Mouse (Mus musculus) left cerebral cortex, adult 11 months (tissue): ENCODE measurements around the gene Bpnt1.
A peak's percentile ranks its signal among the peaks of the same experiment; 100 is the strongest.
"Not testable (repeated sequence)": the region's sequence is repeated elsewhere in the genome, so short reads cannot be mapped to it uniquely, and the experiment has no call there.

Source experiments
- DNase-seq: peaks from one replicate; pipeline ENCODE4 v3.0.0; 2022; ENCODE audit warnings: low spot score

Gene Bpnt1

DNA sequence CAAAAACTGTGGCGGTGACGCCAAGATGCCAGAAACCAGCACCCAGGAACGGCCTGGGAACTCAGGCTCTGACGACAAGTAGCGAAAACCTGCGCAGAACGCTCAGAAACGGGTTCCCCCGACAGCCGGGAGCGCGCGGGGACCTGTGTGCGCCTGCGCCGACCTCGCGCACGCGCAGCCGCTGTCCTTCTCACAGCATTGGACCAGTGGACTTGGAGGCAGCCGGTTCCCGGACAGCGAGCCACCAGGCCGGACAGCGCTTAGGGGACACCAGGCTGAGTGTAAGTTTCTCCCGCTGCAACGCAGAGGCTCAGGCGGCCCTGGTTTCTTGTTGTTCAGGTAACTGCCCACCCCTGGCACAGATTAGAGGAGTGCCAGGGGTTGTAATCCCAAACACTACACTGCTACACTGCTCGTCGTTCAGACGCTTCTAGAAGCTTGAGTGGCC is at the start of gene Bpnt1:
Gene Bpnt1 (plus strand): TSS at position 167 of the 448 bp plus-strand sequence.
- peak; percentile 83 for DNase-seq

DNA sequence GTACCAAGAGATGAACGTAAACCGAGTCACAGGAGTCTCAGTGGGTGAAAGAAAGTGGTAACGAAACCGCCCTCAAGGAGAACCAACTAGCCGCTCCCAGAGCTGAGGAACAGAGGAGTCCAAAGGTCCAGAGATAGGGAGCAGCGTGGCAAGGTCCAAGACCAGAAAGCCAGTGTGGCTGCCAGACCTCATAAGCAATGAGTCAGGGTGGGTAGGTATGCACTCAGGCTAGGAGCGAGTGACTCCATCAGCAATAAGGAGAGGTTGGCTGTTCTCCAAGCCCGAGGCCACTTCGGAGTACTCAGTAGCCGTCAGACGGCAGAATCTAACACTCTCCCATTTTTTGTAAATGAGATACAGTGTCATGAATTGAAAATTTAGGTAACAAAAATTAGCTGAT is 49.1 kb upstream of the Bpnt1 start:
- DNase-seq = no peak

DNA sequence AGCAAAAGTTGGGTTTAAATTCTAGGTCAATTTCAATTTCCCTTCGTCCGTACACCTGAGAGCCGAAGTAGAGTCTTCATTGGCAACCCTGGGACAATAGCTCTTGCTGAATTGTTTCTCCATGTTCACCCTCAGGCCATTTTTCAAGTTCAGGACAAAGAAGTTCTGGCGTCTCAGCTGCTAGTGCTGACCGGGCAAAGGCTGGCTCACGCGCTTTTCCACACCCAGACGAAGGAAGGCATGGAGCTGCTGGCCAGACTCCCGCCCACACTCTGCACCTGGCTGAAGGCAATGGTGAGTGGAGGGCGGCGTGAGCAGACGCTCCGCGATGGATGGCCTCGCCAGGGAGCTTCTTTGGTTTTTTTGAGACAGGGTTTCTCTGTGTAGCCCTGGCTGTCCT is 48.7 kb upstream of the Bpnt1 start:
- DNase-seq = no peak

DNA sequence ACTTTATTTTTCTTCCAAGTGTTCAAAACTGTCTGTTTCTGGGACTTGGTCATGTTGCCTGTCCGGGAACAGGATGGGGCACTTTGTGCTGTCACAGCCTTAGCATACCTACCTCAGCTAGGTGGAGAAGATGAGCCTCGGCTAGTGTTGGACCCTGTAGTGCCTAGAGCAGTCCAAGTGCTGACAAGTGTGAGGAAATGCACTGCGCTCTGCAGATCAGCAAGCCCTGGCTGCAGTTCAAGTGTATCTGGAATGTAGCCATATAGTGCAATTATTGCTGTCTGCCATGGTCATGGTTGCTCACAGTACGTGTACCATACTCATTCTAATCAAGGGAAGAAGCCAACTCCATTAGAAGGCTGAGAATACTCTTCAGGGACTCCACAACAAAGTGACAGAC is 47.2 kb upstream of the Bpnt1 start:
- DNase-seq = no peak

DNA sequence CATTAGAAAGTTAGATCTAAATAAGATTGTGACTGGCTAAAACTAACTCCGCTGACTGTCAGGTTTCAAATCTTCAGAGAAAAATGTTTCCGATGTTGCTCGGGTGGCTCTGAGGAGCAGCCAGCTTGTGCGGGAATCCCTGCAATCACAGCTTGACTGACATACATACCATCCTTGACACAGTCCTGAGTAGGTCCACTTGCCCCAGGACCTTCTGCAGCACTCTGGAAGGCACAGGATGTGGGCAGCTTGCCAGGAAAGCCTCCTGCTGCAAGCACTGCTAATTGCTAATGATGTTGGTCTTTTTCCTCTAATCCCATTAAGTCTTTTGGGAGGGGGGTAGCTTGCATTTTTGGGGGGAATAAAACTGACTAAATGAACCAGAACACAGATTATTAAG is 46.8 kb upstream of the Bpnt1 start:
- DNase-seq = no peak

DNA sequence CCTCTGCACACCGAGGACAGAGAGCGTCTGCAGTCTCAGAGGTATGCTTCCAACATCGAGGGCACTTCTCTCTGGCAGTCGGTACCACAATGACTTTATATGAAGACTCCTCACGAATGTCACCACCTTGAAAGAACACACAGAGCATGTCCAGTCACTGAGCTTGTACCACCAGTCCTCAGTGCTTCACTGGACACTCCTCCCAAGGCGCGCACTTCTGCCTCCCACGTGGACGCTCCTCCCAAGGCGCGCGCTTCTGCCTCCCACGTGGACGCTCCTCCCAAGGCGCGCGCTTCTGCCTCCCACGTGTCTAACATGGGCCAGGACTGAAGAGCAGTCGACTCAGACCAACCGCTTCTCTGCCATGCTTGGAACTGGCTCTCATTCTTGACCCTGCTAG is 44.9 kb upstream of the Bpnt1 start:
- no peak for DNase-seq

DNA sequence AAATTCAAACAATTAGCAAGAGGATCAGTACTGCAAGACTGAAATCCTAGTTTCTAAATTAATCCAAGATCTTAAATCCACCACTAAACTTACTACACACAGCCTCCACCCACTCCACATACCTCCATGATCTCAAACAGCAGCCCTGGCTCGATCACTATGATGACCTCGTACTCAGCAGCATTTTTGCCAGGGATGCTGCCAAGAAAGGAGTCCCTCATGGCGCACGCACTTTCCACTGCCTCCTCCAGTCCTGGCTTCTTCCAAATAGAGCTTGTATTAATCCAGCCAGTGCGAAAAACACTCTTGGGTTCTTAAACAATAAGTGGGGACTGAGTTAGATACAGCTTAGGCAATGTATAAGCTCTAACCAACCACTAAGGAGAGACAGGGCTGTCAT is 42.7 kb upstream of the Bpnt1 start:
- DNase-seq = no peak

DNA sequence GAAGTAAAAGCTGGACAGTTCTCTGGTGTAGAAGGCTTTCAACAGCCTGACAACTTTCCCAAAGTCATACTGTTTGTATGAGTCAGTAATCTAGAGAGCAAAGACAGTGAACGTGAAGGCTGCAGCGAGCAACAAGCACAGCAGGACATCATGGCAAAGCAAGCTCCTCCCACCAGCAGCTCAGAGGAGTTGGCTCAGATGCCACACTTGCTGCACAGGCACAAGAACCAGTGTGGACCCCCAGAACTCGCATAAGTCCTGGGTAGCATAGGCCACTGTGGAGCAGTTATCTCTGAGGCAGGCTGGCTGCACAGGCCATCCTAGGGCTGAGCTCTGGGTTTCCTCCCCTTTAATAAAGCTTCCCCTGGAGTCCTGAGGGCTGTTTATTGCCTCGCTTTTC is 40.6 kb upstream of the Bpnt1 start:
- DNase-seq = no peak

DNA sequence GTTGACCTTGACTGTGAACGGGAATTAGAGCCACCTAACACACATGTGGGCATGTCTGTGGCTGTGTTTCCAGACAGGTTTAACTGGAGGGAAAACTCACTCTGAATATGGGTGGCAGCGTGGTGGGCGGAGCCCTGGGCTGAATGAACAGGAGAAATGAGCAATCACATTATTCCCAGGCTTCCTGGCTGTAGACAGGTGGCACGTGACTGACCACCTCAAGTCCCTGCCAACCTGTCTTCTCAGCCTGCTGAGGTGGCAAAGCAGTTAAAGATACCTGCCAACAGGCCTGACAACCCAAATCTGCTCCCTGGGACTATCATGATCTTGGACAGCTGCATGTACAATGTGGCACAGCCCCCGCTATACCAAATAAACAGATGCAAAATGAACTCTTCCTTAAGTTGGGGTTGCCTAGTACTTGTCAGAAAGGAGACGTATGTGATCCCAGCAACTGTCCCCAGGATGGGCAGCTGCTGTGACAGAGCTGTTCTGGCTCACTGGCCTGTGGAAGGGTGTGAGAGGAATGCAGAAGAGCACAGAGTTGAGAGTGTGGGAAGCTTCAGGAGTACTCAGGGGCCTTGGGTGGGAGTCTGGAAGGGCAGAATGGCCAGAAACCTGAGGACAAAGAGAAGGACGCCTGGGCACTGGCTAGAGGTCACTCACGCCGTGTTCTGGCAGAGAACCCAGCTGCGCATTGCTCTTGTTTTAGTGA is 39.1 kb upstream of the Bpnt1 start:
- DNase-seq = no peak

DNA sequence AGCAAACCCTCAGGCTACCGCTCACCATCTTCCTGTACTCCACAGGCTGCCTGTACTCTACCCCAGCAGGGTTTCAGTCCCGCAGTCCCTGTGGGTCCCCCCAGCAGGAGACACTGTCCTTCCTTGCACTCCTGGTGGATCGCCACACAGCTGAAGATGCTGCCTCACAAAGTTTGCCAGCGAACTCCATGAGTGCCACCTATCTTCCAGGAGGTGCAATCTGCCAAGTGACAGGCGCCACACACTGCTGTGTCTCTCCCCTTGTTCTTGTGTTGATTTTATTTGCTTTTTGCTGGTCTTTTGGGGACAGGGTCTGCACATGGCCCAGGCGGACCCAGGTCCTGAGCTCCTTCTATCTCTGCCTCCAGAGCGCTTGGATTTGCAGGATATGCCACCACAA is 35.1 kb upstream of the Bpnt1 start:
- no peak for DNase-seq

DNA sequence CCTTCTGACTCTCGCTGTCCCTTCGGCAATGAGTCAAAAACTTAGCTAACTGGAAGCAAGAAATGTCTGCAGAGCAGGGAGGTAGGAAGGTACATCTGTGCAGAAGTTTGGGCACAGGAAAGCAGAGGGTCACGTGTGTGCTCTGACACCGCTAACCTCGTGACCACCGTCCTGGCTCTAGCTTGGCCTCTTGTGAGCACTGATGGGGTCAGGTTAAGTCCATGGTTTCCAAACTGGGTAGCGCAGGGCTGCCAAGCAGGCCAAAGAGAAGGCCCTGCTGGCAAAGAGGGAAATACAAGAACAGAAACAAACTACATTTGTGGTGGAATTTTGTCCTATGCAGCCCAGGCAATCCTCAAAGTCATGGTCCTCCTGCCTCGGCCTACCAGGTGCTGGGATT is 33.5 kb upstream of the Bpnt1 start:
- no peak for DNase-seq

DNA sequence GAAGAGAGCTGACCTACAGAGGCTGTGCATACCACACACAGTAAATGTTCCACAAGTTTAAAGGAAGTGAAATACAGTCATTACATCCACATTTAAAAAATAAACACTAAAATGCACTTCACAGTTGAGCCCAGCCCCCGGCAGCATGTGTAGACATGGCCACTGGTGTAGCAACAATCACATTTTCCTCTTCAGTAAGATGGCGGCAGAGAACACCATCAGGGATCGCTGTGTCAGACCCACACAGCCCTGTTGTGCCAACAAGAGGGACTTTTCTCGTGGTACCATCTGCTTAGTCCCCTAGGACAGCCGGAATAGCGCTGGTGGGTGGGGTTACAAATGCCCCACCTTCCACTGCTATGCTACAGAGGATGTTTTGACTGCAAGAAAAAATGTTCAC is 29.1 kb upstream of the Bpnt1 start:
- DNase-seq = no peak

DNA sequence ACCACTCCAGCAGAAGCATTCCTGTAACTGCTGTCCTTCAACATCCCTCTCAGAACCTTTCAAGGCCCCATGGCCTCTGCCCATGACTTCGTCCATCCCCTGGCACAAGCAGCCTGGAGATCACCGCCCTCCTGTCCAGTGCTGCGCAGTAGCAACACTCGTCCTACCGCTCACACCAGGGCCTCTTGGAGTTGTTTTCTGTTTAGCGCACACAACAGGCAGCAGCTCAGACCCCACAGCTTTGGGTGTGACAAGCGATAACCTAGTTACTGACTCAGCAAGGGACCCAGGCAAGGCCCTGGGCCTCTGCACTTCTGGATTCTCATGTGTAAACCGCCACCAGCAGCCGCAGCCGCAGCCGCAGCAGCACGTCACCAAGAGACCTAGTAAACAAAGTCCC is 25.1 kb upstream of the Bpnt1 start:
- DNase-seq = no peak

DNA sequence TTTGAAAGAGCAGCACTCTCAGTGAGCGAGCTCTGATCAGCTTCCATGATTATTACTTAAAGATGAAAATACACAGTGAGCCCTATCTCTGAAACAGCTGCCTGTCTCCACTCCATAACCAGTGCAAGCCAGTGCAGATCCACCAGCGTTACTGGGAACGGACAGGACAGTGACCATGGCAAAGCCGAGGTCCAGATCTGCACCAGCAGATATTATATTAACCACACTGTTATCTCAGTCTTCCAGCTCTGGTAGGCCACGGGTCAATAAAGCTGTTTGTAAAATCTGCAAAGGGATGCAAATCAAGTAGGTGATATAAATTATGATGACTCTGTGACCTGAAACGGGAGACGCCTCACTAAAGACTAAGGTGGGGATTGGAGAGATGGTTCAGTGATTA is 24.3 kb upstream of the Bpnt1 start:
- no peak for DNase-seq

DNA sequence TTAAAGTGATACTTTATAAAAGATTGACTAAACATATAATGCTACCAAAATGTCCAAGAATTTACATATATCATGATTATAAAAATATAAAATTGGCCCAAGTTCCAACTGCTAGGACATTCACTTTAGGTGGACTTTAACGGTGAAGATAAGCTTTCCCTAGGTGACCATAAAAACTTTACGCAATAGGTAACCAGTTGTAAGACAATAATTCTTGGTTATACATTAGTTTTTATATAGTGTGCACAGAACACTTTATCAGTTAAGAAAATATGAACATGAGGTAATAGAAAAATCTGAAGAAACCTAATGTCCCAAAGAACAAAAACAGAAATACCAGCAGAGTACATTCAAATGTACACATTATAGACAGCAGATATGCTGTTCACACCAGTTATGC is 23.6 kb upstream of the Bpnt1 start:
- no peak for DNase-seq

DNA sequence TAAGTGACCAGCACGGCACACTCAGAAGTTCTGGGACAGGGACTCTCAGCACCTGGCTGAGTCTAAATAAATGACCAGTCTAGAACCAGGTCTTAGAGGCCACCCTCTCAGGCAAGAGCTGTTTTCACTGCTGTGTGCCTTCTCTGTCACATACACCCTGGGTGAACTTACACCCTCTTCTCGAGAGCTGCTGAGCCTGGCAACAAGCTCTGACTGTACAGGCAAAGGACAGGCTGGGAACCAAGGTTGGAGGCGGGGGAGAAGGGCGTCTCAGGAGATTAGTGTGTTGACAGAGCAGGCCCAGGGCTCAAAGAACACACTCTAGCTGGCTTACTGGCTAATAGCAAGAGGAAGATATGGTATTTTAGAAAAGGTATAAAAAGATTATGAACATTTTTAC is 23.0 kb upstream of the Bpnt1 start:
- no peak for DNase-seq

DNA sequence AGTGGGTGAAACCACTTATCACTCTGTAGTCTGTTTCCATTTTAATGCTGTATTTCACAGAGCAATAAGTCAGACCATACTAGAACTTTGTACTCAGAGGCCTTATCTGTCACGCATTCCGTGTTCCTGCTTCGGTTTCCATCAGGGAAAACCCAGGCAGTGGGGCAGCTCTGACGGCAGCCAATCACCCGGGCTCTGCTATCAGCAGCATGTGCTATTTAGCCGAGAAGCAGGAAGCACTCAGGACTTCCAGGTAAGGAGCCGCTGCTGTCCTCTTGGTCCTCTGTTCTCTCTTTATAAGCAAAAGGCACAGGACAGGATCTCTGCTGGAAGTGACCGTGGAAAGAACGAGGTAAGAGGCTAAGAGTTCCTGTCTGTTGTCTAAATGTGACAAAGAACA is 20.0 kb upstream of the Bpnt1 start:
- DNase-seq = no peak

DNA sequence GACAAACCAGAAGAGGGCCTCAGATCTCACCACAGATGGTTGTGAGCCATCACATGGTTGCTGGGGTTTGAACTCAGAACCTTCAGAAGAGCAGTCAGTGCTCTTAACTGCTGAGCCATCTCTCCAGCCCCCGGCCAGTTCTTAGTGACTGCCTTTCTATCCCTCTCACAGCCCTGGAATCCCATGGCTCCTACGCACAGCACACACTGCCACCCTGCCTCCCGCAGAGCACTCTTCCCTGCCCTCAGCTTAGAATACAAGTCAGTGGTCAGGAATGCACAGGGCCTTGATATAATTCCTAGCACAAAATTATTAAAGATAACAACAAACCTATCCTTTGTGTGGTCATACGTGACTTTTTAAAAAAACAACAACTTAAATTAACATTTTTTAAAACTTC is 17.4 kb upstream of the Bpnt1 start:
- DNase-seq = no peak

DNA sequence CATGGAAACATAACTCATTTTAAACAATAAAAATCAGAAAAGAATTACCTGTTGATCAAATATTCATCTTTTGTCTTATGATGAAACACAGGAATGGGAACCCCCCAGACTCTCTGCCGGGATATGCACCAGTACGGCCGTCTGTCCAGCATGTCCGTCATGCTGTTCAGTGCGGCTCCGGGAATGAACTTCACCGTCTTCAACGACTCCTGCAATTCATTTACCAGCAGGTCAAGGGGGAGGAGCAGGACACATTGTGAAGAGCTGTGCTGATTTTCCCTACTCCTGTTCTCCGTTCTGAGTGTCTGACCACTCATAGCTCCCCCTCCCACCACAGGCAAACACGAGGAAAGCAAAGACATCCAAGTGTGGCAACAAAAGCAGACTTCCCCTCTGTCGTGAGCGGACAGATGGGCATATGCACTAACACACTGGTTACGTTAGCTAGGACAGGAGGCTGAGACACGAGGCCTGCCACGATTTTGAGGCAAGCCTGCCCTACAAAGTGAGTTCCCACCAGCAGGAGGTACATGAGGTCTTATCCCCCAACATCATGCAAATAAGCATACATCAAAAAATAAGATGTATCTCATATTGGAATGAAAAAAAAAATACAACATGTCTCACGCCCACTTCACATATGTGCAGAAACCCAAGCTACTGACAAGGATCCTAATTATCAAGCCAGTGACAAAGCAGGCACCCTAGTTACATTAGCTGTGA is 15.9 kb upstream of the Bpnt1 start:
- no peak for DNase-seq

DNA sequence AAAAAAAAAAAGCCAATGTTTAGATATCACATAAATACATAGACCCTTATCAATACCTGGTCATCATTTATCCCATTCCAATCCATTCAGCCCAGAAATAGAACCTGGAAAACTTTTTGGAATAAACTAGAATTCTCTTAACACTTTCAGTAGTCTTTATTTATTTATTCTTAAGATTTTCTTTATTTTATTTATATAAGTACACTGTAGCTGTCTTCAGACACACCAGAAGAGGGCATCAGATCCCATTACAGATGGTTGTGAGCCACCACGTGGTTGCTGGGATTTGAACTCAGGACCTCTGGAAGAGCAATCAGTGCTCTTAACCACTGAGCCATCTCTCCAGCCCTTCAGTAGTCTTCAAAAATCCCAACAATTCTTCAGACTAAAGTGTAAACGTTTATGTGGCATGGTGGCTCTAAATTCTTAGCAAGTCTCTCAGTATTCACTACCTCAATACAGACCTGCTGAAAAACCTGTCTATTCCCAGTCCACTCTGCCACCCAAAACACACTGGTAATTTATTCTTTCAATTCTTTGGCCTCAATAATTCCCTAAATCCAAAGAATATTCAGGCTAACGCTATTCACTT is 4.1 kb upstream of the Bpnt1 start:
- not testable (repeated sequence) for DNase-seq

DNA sequence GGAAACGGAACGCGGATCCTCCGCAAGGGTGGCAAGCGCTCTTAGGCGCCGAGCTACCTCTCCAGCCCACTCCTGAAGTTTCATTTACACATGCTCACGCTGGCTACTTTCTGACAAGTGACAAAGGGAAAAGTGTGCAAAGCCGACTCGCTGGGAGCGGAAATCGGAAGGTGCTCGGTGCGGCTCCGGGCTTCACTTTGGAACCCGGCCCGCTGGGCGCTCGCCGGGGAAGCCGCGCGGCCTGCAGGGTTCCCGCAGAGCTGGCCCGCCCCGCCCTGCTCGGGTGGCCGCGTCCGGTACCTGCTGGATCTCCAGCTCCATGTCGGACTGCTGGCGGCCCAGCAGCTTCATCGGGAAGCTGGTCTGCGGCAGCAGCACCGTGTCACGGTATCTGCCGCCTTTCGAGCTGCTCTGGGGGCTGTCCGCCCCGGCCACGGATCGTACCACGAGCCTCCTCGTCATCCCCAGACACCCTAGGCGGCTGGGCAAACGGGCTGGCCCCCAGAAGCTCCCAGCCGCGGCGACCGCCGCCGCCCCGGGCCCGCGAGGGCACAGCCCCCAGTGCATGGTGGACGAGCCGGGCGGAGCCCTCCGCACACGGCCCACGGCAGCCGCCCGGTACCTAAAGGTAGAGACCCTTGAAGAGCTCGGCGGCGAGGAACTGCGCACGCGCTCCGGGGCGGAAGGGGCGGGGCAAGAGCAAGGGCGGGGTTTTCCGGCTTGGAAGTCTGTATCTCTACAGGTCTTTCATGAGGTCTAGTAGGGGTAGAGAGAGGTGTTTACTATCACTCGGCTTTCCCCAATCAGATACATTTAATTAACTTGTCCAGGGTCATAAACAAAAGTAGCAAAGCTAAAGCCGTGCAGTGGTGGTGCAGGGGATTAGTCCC is 3.0 kb upstream of the Bpnt1 start, which contains the start of gene Iars2:
Gene Iars2 (minus strand): TSS at position 676 of the 890 bp plus-strand sequence.
- DNase-seq = peak; percentile 78

DNA sequence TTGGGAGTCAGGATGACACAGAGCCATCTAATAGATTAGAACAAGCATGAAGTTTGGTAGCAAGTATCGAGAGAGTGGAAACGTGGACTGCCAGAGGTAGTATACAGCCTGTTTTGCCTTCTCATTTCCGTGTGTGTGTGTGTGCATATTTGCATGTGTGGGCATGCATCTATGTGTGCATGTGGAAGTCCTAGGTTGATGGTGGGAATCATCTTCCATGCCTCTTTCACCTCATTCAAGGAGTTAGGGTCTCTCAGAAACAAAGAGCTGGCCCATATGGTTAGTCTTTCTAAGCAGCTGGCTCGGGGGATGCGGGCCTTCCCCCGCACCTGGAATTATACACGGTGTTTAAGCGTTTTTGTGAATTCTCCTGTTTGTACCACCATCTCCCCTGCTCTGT is 2.1 kb upstream of the Bpnt1 start:
- DNase-seq = no peak
